Mouse (Mus musculus) brain, embryonic 14.5 days (tissue): ENCODE measurements around the gene Mlf2.

Experiments
- CTCF ChIP-seq: fragments of 200-500 bp; IDR thresholded peaks from 2 replicates; pipeline ENCODE4 v1.5.1; 2012; ENCODE audit warnings: inconsistent platforms, mild to moderate bottlenecking, moderate library complexity, borderline replicate concordance; ENCODE audit not compliant: insufficient read depth, insufficient read length; ENCODE audit errors: extremely low read depth
- POLR2A ChIP-seq: fragments of 200-500 bp; IDR thresholded peaks from 2 replicates; pipeline ENCODE4 v1.6.1; 2012; ENCODE audit warnings: mild to moderate bottlenecking, inconsistent platforms, borderline replicate concordance; ENCODE audit not compliant: poor library complexity, insufficient read depth, insufficient read length, severe bottlenecking; ENCODE audit errors: extremely low read depth

- TF ChIP-seq CTCF = no peak
- TF ChIP-seq POLR2A = no peak
Measured at GRCm38 (mm10) chr6:124915160-124915941, 15.8 kb upstream of the Mlf2 start.
